ENCODE assay signal across 22 mouse cellular contexts in the genomic region with DNA sequence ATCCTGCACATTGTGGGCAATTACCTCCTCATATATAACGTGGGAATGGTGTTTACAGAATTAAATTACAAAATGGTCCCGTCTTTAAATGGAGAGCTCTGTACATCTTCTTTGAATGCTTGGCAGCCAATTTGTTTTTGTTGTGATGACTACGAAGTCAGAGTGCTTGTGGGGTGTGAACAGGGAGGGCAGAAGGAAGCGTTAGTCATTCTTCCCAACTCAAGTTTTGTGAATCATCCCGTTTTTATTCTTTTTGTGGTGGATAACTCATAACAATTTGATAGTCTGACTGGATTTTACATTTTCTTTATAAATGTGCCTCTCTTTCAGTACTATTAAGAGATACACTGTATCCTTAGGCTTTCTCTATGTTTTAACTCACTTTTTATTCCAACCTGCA.
"Had no signal": no experiment of that assay in that cellular context is flagged by ENCODE, and none has a peak within 500 bp of the region (broad histone marks: within the 10 kb centered on the region; RNA-seq: fewer than 3 reads in every experiment).

No protein-coding gene starts in this region.

- H3K4me2 ChIP-seq: limb, embryonic 12.5 days; limb, embryonic 15.5 days; liver, embryonic 11.5 days; liver, embryonic 15.5 days; lung, embryonic 15.5 days; midbrain, embryonic 13.5 days; neural tube, embryonic 13.5 days had no signal

- DNase-seq: kidney, adult 18-20 months; kidney, adult 9 months; kidney, postnatal 14 days; kidney, postnatal 4 days; left cerebral cortex, postnatal 4 days; lung, adult 18-20 months; lung, postnatal 10 days; lung, postnatal 36 days; retina, postnatal 1 day; right cerebral cortex, postnatal 4 days; thymus, postnatal 25 days had no signal

- ATAC-seq: midbrain, embryonic 13.5 days; midbrain, embryonic 16.5 days had no signal

- H3K9ac ChIP-seq: limb, embryonic 12.5 days; limb, embryonic 15.5 days; liver, embryonic 15.5 days; lung, embryonic 15.5 days; midbrain, embryonic 13.5 days; neural tube, embryonic 13.5 days had no signal

- H3K4me3 ChIP-seq: limb, embryonic 12.5 days; limb, embryonic 15.5 days; liver, embryonic 15.5 days; lung, embryonic 15.5 days; megakaryocyte, embryonic 14.5 days; midbrain, embryonic 10.5 days; midbrain, embryonic 13.5 days; neural tube, embryonic 13.5 days had no signal

- H3K36me3 ChIP-seq: limb, embryonic 12.5 days; limb, embryonic 15.5 days; liver, embryonic 15.5 days; lung, embryonic 15.5 days; midbrain, embryonic 10.5 days; midbrain, embryonic 13.5 days; neural tube, embryonic 13.5 days had no signal

- H3K27me3 ChIP-seq: limb, embryonic 12.5 days; limb, embryonic 15.5 days; liver, embryonic 15.5 days; lung, embryonic 15.5 days; megakaryocyte, embryonic 14.5 days; midbrain, embryonic 13.5 days; neural tube, embryonic 13.5 days had no signal

- H3K4me1 ChIP-seq: limb, embryonic 12.5 days; limb, embryonic 15.5 days; liver, embryonic 15.5 days; lung, embryonic 15.5 days; megakaryocyte, embryonic 14.5 days; midbrain, embryonic 10.5 days; midbrain, embryonic 13.5 days; neural tube, embryonic 13.5 days had no signal

- H3K9me3 ChIP-seq: limb, embryonic 12.5 days; limb, embryonic 15.5 days; liver, embryonic 15.5 days; lung, embryonic 15.5 days; midbrain, embryonic 10.5 days; midbrain, embryonic 13.5 days; neural tube, embryonic 13.5 days had no signal

- H3K27ac ChIP-seq: limb, embryonic 12.5 days; limb, embryonic 15.5 days; liver, embryonic 15.5 days; lung, embryonic 15.5 days; midbrain, embryonic 10.5 days; midbrain, embryonic 13.5 days; neural tube, embryonic 13.5 days; stomach, postnatal 0 days had no signal
